Mouse (Mus musculus): ENCODE data around the gene Gtdc1. TPM values are rescaled to one million over a fixed set of nuclear protein-coding genes. Genes with fewer than 3 reads are reported as not detected.

Gtdc1 gene
- polyA plus RNA-seq, 1 experiment from 2014 or later, result 13.6 TPM

- no peaks in the 10 kb centered on the region for H3K4me1 ChIP-seq (ENCODE audit: control insufficient read depth, insufficient read depth, low read length)
- H3K27ac ChIP-seq (ENCODE audit: low read depth, low read length), result no peak overlapping the region
- H3K9ac ChIP-seq (ENCODE audit: low read depth, low read length), result no peak overlapping the region
- ATAC-seq (ENCODE audit: low FRiP score, low TSS enrichment), result no peak
- no peaks in the 10 kb centered on the region for H3K27me3 ChIP-seq (ENCODE audit: control insufficient read depth, insufficient read depth, low read length)
- H3K4me3 ChIP-seq (ENCODE audit: low read length), result no peak overlapping the region
- no peaks in the 10 kb centered on the region for H3K36me3 ChIP-seq (ENCODE audit: control insufficient read depth, insufficient read depth, low read length)
- no peaks in the 10 kb centered on the region for H3K9me3 ChIP-seq (ENCODE audit: control insufficient read depth, low read length)
- no peak overlapping the region for H3K4me2 ChIP-seq (replicated peaks; ENCODE audit: low read depth, low read length)
These were observed 384.7 kb downstream of the Gtdc1 start for GRCm38 (mm10) chr2:44542775-44543174.

GRCm38 (mm10) chr2:44541726-44542125 is 385.7 kb downstream of the Gtdc1 start:
- no peaks in the 10 kb centered on the region for H3K27me3 ChIP-seq (ENCODE audit: control insufficient read depth, insufficient read depth, low read length)
- H3K4me2 ChIP-seq (replicated peaks; ENCODE audit: low read depth, low read length), result no peak overlapping the region
- no peak for ATAC-seq (ENCODE audit: low FRiP score, low TSS enrichment)
- H3K36me3 ChIP-seq (ENCODE audit: control insufficient read depth, insufficient read depth, low read length), result no peaks in the 10 kb centered on the region
- H3K9ac ChIP-seq (ENCODE audit: low read depth, low read length), result no peak overlapping the region
- no peak overlapping the region for H3K4me3 ChIP-seq (ENCODE audit: low read length)
- H3K9me3 ChIP-seq (ENCODE audit: control insufficient read depth, low read length), result no peaks in the 10 kb centered on the region
- 74% methylated on average over 6 of the region's 6 CpGs for WGBS
- no peaks in the 10 kb centered on the region for H3K4me1 ChIP-seq (ENCODE audit: control insufficient read depth, insufficient read depth, low read length)
- H3K27ac ChIP-seq (ENCODE audit: low read depth, low read length), result no peak overlapping the region

GRCm38 (mm10) chr2:44540881-44541280 is 386.6 kb downstream of the Gtdc1 start:
- no peak overlapping the region for H3K4me3 ChIP-seq (ENCODE audit: low read length)
- H3K27me3 ChIP-seq (ENCODE audit: control insufficient read depth, insufficient read depth, low read length), result no peaks in the 10 kb centered on the region
- no peak for ATAC-seq (ENCODE audit: low FRiP score, low TSS enrichment)
- no peak overlapping the region for H3K4me2 ChIP-seq (replicated peaks; ENCODE audit: low read depth, low read length)
- H3K9ac ChIP-seq (ENCODE audit: low read depth, low read length), result no peak overlapping the region
- no peaks in the 10 kb centered on the region for H3K4me1 ChIP-seq (ENCODE audit: control insufficient read depth, insufficient read depth, low read length)
- H3K36me3 ChIP-seq (ENCODE audit: control insufficient read depth, insufficient read depth, low read length), result no peaks in the 10 kb centered on the region
- no peaks in the 10 kb centered on the region for H3K9me3 ChIP-seq (ENCODE audit: control insufficient read depth, low read length)
- 80% methylated on average over 6 of the region's 6 CpGs for WGBS
- no peak overlapping the region for H3K27ac ChIP-seq (ENCODE audit: low read depth, low read length)

GRCm38 (mm10) chr2:44539121-44539634 is 388.3 kb downstream of the Gtdc1 start:
- ATAC-seq (ENCODE audit: low FRiP score, low TSS enrichment), result no peak
- Histone ChIP-seq H3K9ac (ENCODE audit: low read depth, low read length) (no peak overlapping the region), H3K27ac (ENCODE audit: low read depth, low read length) (no peak overlapping the region), H3K36me3 (ENCODE audit: control insufficient read depth, insufficient read depth, low read length) (no peaks in the 10 kb centered on the region), H3K9me3 (ENCODE audit: control insufficient read depth, low read length) (no peaks in the 10 kb centered on the region), H3K4me2 (replicated peaks; ENCODE audit: low read depth, low read length) (no peak overlapping the region), H3K27me3 (ENCODE audit: control insufficient read depth, insufficient read depth, low read length) (no peaks in the 10 kb centered on the region), H3K4me1 (ENCODE audit: control insufficient read depth, insufficient read depth, low read length) (no peaks in the 10 kb centered on the region), H3K4me3 (ENCODE audit: low read length) (no peak overlapping the region)
- WGBS, result 86% methylated on average over 5 of the region's 5 CpGs

GRCm38 (mm10) chr2:44538135-44538534 is 389.3 kb downstream of the Gtdc1 start:
- no peak for ATAC-seq (ENCODE audit: low FRiP score, low TSS enrichment)
- no peaks in the 10 kb centered on the region for H3K9me3 ChIP-seq (ENCODE audit: control insufficient read depth, low read length)
- WGBS, result 66% methylated on average over 4 of the region's 4 CpGs
- no peak overlapping the region for H3K9ac ChIP-seq (ENCODE audit: low read depth, low read length)
- H3K36me3 ChIP-seq (ENCODE audit: control insufficient read depth, insufficient read depth, low read length), result no peaks in the 10 kb centered on the region
- H3K4me2 ChIP-seq (replicated peaks; ENCODE audit: low read depth, low read length), result no peak overlapping the region
- no peak overlapping the region for H3K27ac ChIP-seq (ENCODE audit: low read depth, low read length)
- no peaks in the 10 kb centered on the region for H3K4me1 ChIP-seq (ENCODE audit: control insufficient read depth, insufficient read depth, low read length)
- H3K4me3 ChIP-seq (ENCODE audit: low read length), result no peak overlapping the region
- no peaks in the 10 kb centered on the region for H3K27me3 ChIP-seq (ENCODE audit: control insufficient read depth, insufficient read depth, low read length)

GRCm38 (mm10) chr2:44535760-44536159 is 391.7 kb downstream of the Gtdc1 start:
- no peaks in the 10 kb centered on the region for H3K9me3 ChIP-seq (ENCODE audit: control insufficient read depth, low read length)
- no peak overlapping the region for H3K4me2 ChIP-seq (replicated peaks; ENCODE audit: low read depth, low read length)
- H3K27ac ChIP-seq (ENCODE audit: low read depth, low read length), result no peak overlapping the region
- no peak overlapping the region for H3K4me3 ChIP-seq (ENCODE audit: low read length)
- H3K36me3 ChIP-seq (ENCODE audit: control insufficient read depth, insufficient read depth, low read length), result no peaks in the 10 kb centered on the region
- no peaks in the 10 kb centered on the region for H3K4me1 ChIP-seq (ENCODE audit: control insufficient read depth, insufficient read depth, low read length)
- ATAC-seq (ENCODE audit: low FRiP score, low TSS enrichment), result no peak
- WGBS, result 92% methylated on average over 11 of the region's 11 CpGs
- no peak overlapping the region for H3K9ac ChIP-seq (ENCODE audit: low read depth, low read length)
- no peaks in the 10 kb centered on the region for H3K27me3 ChIP-seq (ENCODE audit: control insufficient read depth, insufficient read depth, low read length)

GRCm38 (mm10) chr2:44535136-44535675 is 392.3 kb downstream of the Gtdc1 start:
- no peak overlapping the region for H3K9ac ChIP-seq (ENCODE audit: low read depth, low read length)
- WGBS, result 81% methylated on average over 10 of the region's 10 CpGs

GRCm38 (mm10) chr2:44526110-44527032 is 401.1 kb downstream of the Gtdc1 start:
- H3K27ac ChIP-seq (ENCODE audit: low read depth, low read length), result peak overlapping the region; percentile 52; the same call in 1 of the 2 replicates
- no peak overlapping the region for H3K4me3 ChIP-seq (ENCODE audit: low read length)
- H3K27me3 ChIP-seq (ENCODE audit: control insufficient read depth, insufficient read depth, low read length), result no peaks in the 10 kb centered on the region
- no peak overlapping the region for H3K4me2 ChIP-seq (replicated peaks; ENCODE audit: low read depth, low read length)
- H3K9ac ChIP-seq (ENCODE audit: low read depth, low read length), result no peak overlapping the region
- H3K4me1 ChIP-seq (ENCODE audit: control insufficient read depth, insufficient read depth, low read length), result no peaks in the 10 kb centered on the region; the same call in 1 of the 2 replicates
- no peaks in the 10 kb centered on the region for H3K9me3 ChIP-seq (ENCODE audit: control insufficient read depth, low read length)
- ATAC-seq (ENCODE audit: low FRiP score, low TSS enrichment), result peak; percentile 79; the same call in 1 of the 2 replicates
- WGBS, result 26% methylated on average over 6 of the region's 6 CpGs
- H3K36me3 ChIP-seq (ENCODE audit: control insufficient read depth, insufficient read depth, low read length), result no peaks in the 10 kb centered on the region

More at GRCm38 (mm10) chr2:44535136-44535675, 392.3 kb downstream of the Gtdc1 start:
- Histone ChIP-seq H3K4me3 (ENCODE audit: low read length) (no peak overlapping the region), H3K4me2 (replicated peaks; ENCODE audit: low read depth, low read length) (no peak overlapping the region), H3K4me1 (ENCODE audit: control insufficient read depth, insufficient read depth, low read length) (no peaks in the 10 kb centered on the region), H3K9me3 (ENCODE audit: control insufficient read depth, low read length) (no peaks in the 10 kb centered on the region), H3K36me3 (ENCODE audit: control insufficient read depth, insufficient read depth, low read length) (no peaks in the 10 kb centered on the region), H3K27ac (ENCODE audit: low read depth, low read length) (no peak overlapping the region), H3K27me3 (ENCODE audit: control insufficient read depth, insufficient read depth, low read length) (no peaks in the 10 kb centered on the region)
- ATAC-seq (ENCODE audit: low FRiP score, low TSS enrichment), result no peak

All from kidney, embryonic 14.5 days (tissue).